Mouse (Mus musculus): ENCODE data around the gene Unkl. TPM values are rescaled to one million over a fixed set of nuclear protein-coding genes. Genes with fewer than 3 reads are reported as not detected.

The Unkl gene
- total RNA-seq, 1 experiment = 14.8 TPM

DNA sequence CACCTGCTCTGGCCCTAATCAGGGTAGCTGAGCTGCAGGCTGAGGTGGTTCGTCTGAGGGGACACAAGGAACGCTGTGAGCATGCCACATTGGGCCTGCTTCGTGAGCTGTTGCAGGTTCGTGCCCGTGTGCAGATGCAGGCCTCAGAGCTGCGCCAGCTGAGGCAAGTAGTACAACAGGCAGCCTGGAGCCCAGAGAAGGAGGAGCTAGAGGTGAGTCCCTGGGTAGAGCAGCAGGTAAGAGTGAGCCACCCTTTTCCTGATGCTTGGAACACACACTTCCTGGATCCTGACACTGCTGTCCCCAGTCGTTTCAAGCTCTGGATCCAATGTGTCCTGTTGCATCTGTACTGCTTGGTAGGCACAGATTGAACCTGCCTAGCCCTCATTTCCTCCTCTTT is 24.8 kb upstream of the Unkl start:
- no peak overlapping the region for H3K4me3 ChIP-seq (ENCODE audit: insufficient read depth in 1 of 2, low read depth in 1 of 2, low read length in 2 of 2, poor library complexity in 1 of 2, severe bottlenecking in 1 of 2)
- DNase-seq (ENCODE audit: low read depth, low spot score) = no peak
- H3K27ac ChIP-seq (ENCODE audit: insufficient read depth, low read depth, low read length, poor library complexity, severe bottlenecking) = no peak overlapping the region
- TF ChIP-seq CHD2 (IDR thresholded peaks at IDR 0.05; ENCODE audit: low read depth, low read length) (no peak), HCFC1 (IDR thresholded peaks at IDR 0.05; ENCODE audit: borderline replicate concordance, insufficient read depth, low read length) (no peak), MAFK (IDR thresholded peaks at IDR 0.05; ENCODE audit: insufficient read depth, low read depth, low read length) (no peak), ZC3H11A (IDR thresholded peaks at IDR 0.05; ENCODE audit: borderline replicate concordance, low read depth, low read length) (no peak), ZNF384 (IDR thresholded peaks at IDR 0.05; ENCODE audit: low read depth, low read length) (no peak)
- no peak overlapping the region for H3K9ac ChIP-seq (ENCODE audit: insufficient read depth, low read depth, low read length, poor library complexity, severe bottlenecking)
- H3K9me3 ChIP-seq (ENCODE audit: control insufficient read depth, insufficient read depth, low read depth, low read length) = no peaks in the 10 kb centered on the region
- no peaks in the 10 kb centered on the region; a peak in 1 of 4 replicates for H3K4me1 ChIP-seq (ENCODE audit: control insufficient read depth in 2 of 2, insufficient read depth in 2 of 2, low read length in 2 of 2, poor library complexity in 1 of 2)
- in situ Hi-C loops (cut with MboI; ENCODE audit: low sequenced_read_pairs in 2 of 2, unreplicated experiment in 2 of 2) = no loop called here
- H3K36me3 ChIP-seq (ENCODE audit: control insufficient read depth, insufficient read depth, low read length, poor library complexity, severe bottlenecking) = peaks cover 7% of the 10 kb centered on the region

DNA sequence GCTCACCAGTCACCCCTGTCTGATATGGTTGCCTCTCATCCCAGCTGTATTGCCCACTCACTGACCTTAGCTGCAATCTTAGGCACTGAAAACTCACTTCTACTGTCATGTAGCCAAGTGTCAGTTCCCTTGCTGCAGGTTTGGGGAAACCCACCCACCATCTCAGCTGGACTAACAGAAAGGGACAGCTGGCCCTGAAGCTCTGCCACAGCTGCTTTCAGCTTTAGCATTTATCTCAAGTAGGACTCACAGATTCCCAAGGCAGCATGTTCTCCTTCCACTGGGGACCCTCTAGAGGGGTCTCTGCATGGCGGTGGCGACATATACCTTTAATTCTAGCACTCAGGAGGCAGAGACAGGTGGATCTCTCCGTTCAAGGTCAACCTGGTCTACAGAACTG is 23.4 kb upstream of the Unkl start:
- Histone ChIP-seq H3K9me3 (ENCODE audit: control insufficient read depth, insufficient read depth, low read depth, low read length) (no peaks in the 10 kb centered on the region), H3K4me3 (ENCODE audit: insufficient read depth in 1 of 2, low read depth in 1 of 2, low read length in 2 of 2, poor library complexity in 1 of 2, severe bottlenecking in 1 of 2) (no peak overlapping the region), H3K36me3 (ENCODE audit: control insufficient read depth, insufficient read depth, low read length, poor library complexity, severe bottlenecking) (peaks cover 2% of the 10 kb centered on the region), H3K9ac (ENCODE audit: insufficient read depth, low read depth, low read length, poor library complexity, severe bottlenecking) (no peak overlapping the region), H3K4me1 (ENCODE audit: control insufficient read depth in 2 of 2, insufficient read depth in 2 of 2, low read length in 2 of 2, poor library complexity in 1 of 2) (no peaks in the 10 kb centered on the region; a peak in 1 of 4 replicates), H3K27ac (ENCODE audit: insufficient read depth, low read depth, low read length, poor library complexity, severe bottlenecking) (no peak overlapping the region)
- DNase-seq (ENCODE audit: low read depth, low spot score) = no peak
- in situ Hi-C loops (cut with MboI; ENCODE audit: low sequenced_read_pairs in 2 of 2, unreplicated experiment in 2 of 2) = no loop called here
- TF ChIP-seq CHD2 (IDR thresholded peaks at IDR 0.05; ENCODE audit: low read depth, low read length) (no peak), ZNF384 (IDR thresholded peaks at IDR 0.05; ENCODE audit: low read depth, low read length) (no peak)

DNA sequence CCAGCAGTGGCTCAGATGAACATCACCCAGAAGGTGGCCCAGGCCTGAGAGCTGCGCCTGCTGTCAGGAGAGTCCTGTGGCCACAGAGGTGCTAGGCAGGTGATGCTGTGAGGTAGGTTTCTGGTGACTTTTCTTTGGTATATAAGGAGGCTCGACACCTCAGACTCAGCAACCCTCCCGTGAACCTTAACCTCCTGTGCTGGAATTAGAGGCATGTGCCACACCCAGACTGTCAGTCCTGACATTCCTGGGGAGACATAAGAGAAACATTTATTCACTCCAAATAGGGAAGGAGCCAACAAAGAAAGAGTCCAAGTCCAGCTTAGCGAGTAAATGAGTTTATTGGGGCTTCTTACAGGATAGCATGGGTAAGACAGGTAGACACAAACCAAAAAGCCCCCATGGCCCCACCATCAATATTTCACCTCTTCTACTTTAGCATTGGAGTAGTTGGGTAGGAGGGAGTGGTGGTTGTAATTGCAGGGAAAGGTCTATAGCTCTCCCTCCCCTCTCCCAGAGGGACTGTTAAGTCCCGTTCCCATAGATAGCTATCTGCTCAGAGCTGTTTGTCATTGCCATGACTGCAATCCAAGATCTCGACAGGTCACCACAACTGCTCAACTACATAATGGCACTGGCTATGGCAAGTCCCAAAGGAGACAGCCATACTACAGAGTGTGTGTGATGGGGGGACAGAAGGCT is 22.1 kb upstream of the Unkl start:
- no peak overlapping the region for H3K27ac ChIP-seq (ENCODE audit: insufficient read depth, low read depth, low read length, poor library complexity, severe bottlenecking)
- H3K4me1 ChIP-seq (ENCODE audit: control insufficient read depth in 2 of 2, insufficient read depth in 2 of 2, low read length in 2 of 2, poor library complexity in 1 of 2) = no peaks in the 10 kb centered on the region; a peak in 1 of 4 replicates
- H3K9me3 ChIP-seq (ENCODE audit: control insufficient read depth, insufficient read depth, low read depth, low read length) = no peaks in the 10 kb centered on the region
- H3K9ac ChIP-seq (ENCODE audit: insufficient read depth, low read depth, low read length, poor library complexity, severe bottlenecking) = no peak overlapping the region
- no peak overlapping the region for H3K4me3 ChIP-seq (ENCODE audit: insufficient read depth in 1 of 2, low read depth in 1 of 2, low read length in 2 of 2, poor library complexity in 1 of 2, severe bottlenecking in 1 of 2)
- no peak for DNase-seq (ENCODE audit: low read depth, low spot score)
- TF ChIP-seq HCFC1 (IDR thresholded peaks at IDR 0.05; ENCODE audit: borderline replicate concordance, insufficient read depth, low read length) (no peak), ZNF384 (IDR thresholded peaks at IDR 0.05; ENCODE audit: low read depth, low read length) (no peak)
- H3K36me3 ChIP-seq (ENCODE audit: control insufficient read depth, insufficient read depth, low read length, poor library complexity, severe bottlenecking) = no peaks in the 10 kb centered on the region; the same call in 1 of the 2 replicates
- in situ Hi-C loops (cut with MboI; ENCODE audit: low sequenced_read_pairs in 2 of 2, unreplicated experiment in 2 of 2) = no loop called here

DNA sequence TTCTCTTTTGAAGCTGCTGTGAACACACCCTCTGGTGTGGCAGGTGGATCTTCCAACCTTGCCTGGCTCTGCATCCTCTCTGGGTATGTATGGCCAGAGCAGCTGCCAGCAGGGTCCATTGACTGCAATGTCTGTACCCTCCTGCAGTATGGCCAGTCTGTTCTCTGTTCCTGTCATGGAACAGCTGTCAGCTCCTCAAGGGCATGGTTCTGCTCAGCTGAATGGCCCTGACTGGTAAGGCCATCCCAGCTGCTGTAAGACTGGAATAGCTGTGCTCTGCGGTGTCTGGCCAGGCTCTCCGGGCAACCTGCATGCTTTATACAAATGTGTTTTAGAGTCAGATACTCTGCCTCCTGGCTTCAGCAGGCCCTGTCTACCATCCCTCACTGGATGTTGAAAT is 18.5 kb upstream of the Unkl start:
- TF ChIP-seq CHD2 (IDR thresholded peaks at IDR 0.05; ENCODE audit: low read depth, low read length) = no peak
- TF ChIP-seq ZNF384 (IDR thresholded peaks at IDR 0.05; ENCODE audit: low read depth, low read length) = no peak
- no peak for TF ChIP-seq ZC3H11A (IDR thresholded peaks at IDR 0.05; ENCODE audit: borderline replicate concordance, low read depth, low read length)
- no peak for TF ChIP-seq HCFC1 (IDR thresholded peaks at IDR 0.05; ENCODE audit: borderline replicate concordance, insufficient read depth, low read length)
- no peak for TF ChIP-seq MAFK (IDR thresholded peaks at IDR 0.05; ENCODE audit: insufficient read depth, low read depth, low read length)
- Histone ChIP-seq H3K9ac (ENCODE audit: insufficient read depth, low read depth, low read length, poor library complexity, severe bottlenecking) (no peak overlapping the region), H3K36me3 (ENCODE audit: control insufficient read depth, insufficient read depth, low read length, poor library complexity, severe bottlenecking) (no peaks in the 10 kb centered on the region), H3K4me1 (ENCODE audit: control insufficient read depth in 2 of 2, insufficient read depth in 2 of 2, low read length in 2 of 2, poor library complexity in 1 of 2) (no peaks in the 10 kb centered on the region; a peak in 2 of 4 replicates), H3K27ac (ENCODE audit: insufficient read depth, low read depth, low read length, poor library complexity, severe bottlenecking) (no peak overlapping the region), H3K9me3 (ENCODE audit: control insufficient read depth, insufficient read depth, low read depth, low read length) (no peaks in the 10 kb centered on the region), H3K4me3 (ENCODE audit: insufficient read depth in 1 of 2, low read depth in 1 of 2, low read length in 2 of 2, poor library complexity in 1 of 2, severe bottlenecking in 1 of 2) (no peak overlapping the region)
- in situ Hi-C loops (cut with MboI; ENCODE audit: low sequenced_read_pairs in 2 of 2, unreplicated experiment in 2 of 2) = no loop called here
- no peak for DNase-seq (ENCODE audit: low read depth, low spot score)

DNA sequence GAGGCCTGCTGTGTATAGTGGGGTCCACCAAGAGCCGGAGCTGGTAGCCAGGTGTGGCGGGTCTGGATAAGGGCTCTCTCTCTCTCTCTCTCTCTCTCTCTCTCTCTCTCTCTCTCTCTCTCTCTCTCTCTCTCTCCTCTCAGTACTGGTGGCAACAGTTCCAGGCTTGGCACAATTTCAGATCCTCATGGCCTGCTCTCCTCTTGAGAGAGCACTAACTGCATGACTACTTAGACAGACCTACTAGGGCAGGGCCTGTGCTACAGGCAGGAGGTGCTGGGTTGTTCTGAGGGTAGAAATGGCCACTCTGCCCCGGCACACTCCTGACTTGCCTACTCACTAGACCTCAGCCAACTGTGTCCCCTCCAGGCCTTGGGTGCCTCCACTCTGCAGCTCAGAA is 15.6 kb upstream of the Unkl start:
- H3K9me3 ChIP-seq (ENCODE audit: control insufficient read depth, insufficient read depth, low read depth, low read length) = no peaks in the 10 kb centered on the region
- TF ChIP-seq CHD2 (IDR thresholded peaks at IDR 0.05; ENCODE audit: low read depth, low read length) (no peak), HCFC1 (IDR thresholded peaks at IDR 0.05; ENCODE audit: borderline replicate concordance, insufficient read depth, low read length) (no peak), ZNF384 (IDR thresholded peaks at IDR 0.05; ENCODE audit: low read depth, low read length) (no peak), ZC3H11A (IDR thresholded peaks at IDR 0.05; ENCODE audit: borderline replicate concordance, low read depth, low read length) (no peak), MAFK (IDR thresholded peaks at IDR 0.05; ENCODE audit: insufficient read depth, low read depth, low read length) (no peak)

More for the DNA sequence above, 15.6 kb upstream of the Unkl start:
- Histone ChIP-seq H3K4me3 (ENCODE audit: insufficient read depth in 1 of 2, low read depth in 1 of 2, low read length in 2 of 2, poor library complexity in 1 of 2, severe bottlenecking in 1 of 2) (no peak overlapping the region), H3K27ac (ENCODE audit: insufficient read depth, low read depth, low read length, poor library complexity, severe bottlenecking) (no peak overlapping the region), H3K9ac (ENCODE audit: insufficient read depth, low read depth, low read length, poor library complexity, severe bottlenecking) (no peak overlapping the region), H3K4me1 (ENCODE audit: control insufficient read depth in 2 of 2, insufficient read depth in 2 of 2, low read length in 2 of 2, poor library complexity in 1 of 2) (peaks cover 0 to 4% of the 10 kb centered on the region in 2 experiments; a peak in 2 of 4 replicates), H3K36me3 (ENCODE audit: control insufficient read depth, insufficient read depth, low read length, poor library complexity, severe bottlenecking) (no peaks in the 10 kb centered on the region)
- in situ Hi-C loops (cut with MboI; ENCODE audit: low sequenced_read_pairs in 2 of 2, unreplicated experiment in 2 of 2) = no loop called here
- DNase-seq (ENCODE audit: low read depth, low spot score) = no peak

Data from ES-E14 (cell line).